Mouse (Mus musculus): ENCODE measurements around the gene Tubb4b. TPM values are rescaled to one million over a fixed set of nuclear protein-coding genes. Genes with fewer than 3 reads are reported as not detected.
"Not testable (repeated sequence)": the region's sequence is repeated elsewhere in the genome, so short reads cannot be mapped to it uniquely, and the experiment has no call there.

Tubb4b gene
- total RNA-seq (2014; fragmentation: Nextera tagmentation) (180 and 327 TPM in 2 replicates), total RNA-seq (2017) (560 and 623 TPM in 2 replicates)

DNA sequence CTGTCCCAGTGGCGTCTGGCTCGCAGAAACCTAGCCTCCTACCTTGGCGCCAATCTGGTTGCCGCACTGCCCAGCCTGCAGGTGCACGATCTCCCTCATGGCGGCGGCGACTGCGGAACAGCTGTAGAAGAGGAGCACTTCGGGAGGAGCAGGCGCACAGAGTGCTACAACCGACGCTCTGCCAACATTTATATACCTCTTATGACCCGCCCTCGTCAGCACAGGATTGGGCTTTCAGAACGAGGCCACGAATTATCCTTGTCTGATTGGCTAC, at the start of gene Tubb4b:
TSS of gene Tubb4b (minus strand) at position 211 of the 274 bp plus-strand sequence.
- ATAC-seq (replicated peaks; ENCODE audit: poor library complexity, severe bottlenecking), result peak; percentile 62; the same call in 1 of the 2 replicates

- no peak for ATAC-seq (replicated peaks; ENCODE audit: poor library complexity, severe bottlenecking)
Observed at GRCm38 (mm10) chr2:25273010-25273409, 48.5 kb upstream of the Tubb4b start.

GRCm38 (mm10) chr2:25272515-25272914, 48.0 kb upstream of the Tubb4b start:
- ATAC-seq (replicated peaks; ENCODE audit: poor library complexity, severe bottlenecking), result 0 out of 2 replicates have a peak, but pooled peaks have one; percentile 2

DNA sequence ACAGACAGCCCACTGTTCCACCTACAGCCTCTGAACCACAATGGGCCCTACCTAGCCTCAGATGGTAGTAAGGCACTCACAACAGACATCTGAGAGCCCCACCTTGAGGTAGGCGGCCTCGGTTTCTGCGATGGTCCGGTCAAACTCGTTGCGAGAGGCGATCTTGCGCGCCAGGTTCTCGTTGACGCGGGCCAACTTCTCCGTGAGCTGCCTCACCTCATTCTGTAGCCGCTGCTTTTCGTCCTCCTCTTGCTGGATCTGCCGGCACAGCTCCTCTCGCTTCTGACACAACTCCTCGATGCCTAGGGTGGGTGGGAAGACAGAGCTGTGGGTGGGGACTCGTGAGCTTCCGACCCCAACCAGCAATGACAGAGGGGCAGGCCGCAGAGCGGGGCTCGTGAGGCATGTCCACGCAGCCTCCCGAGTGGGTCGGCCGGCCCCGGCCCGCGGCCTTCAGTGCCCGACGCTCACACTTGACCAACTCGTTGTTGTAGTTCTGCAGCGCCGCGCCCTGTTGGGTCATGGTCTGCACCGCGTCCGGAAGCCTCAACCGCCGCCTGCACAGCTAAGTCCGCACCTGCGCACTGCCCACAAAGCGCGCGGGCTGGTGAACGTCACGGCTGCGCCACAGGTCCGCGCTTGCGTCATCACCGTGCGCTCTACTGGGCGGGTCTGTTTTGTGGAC, 47.5 kb upstream of the Tubb4b start, which contains the start of the genes Ssna1 and Anapc2:
TSS of gene Ssna1 (minus strand) at position 612 of the 685 bp plus-strand sequence.
TSS of gene Anapc2 (plus strand) at position 652 of the 685 bp plus-strand sequence.
- ATAC-seq (replicated peaks; ENCODE audit: poor library complexity, severe bottlenecking), result peak; percentile 95

DNA sequence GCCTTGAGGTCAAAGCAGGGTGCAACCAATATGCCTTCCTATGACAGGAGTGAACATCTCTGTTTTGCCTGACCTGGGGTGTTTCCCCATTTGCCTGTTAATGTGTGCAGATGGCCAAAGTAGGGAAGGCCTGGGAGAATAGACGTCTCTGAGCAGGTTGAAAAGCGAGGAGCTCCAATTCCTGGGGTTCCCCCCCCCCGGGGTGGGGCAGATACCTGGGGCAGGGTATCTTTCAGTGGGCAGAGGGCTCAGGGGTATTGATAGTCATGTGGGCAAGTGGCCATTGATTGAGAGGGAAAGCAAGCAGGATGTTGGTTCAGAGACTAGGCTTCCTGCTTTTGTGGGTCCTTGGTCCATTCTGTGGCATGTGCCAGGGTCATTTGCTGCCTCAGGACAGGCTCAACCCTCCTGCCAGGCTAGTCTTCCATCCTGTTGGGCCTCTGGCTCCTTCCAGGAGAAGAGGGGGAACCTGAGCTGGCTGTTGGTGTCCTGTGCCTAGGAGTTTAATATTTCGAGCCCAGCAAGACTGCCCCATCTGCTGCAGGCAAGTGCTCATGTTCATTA, 43.3 kb upstream of the Tubb4b start:
- ATAC-seq (replicated peaks; ENCODE audit: poor library complexity, severe bottlenecking), result no peak

GRCm38 (mm10) chr2:25267241-25267640, 42.7 kb upstream of the Tubb4b start:
- no peak for ATAC-seq (replicated peaks; ENCODE audit: poor library complexity, severe bottlenecking)

GRCm38 (mm10) chr2:25266720-25267119, 42.2 kb upstream of the Tubb4b start:
- no peak for ATAC-seq (replicated peaks; ENCODE audit: poor library complexity, severe bottlenecking)

DNA sequence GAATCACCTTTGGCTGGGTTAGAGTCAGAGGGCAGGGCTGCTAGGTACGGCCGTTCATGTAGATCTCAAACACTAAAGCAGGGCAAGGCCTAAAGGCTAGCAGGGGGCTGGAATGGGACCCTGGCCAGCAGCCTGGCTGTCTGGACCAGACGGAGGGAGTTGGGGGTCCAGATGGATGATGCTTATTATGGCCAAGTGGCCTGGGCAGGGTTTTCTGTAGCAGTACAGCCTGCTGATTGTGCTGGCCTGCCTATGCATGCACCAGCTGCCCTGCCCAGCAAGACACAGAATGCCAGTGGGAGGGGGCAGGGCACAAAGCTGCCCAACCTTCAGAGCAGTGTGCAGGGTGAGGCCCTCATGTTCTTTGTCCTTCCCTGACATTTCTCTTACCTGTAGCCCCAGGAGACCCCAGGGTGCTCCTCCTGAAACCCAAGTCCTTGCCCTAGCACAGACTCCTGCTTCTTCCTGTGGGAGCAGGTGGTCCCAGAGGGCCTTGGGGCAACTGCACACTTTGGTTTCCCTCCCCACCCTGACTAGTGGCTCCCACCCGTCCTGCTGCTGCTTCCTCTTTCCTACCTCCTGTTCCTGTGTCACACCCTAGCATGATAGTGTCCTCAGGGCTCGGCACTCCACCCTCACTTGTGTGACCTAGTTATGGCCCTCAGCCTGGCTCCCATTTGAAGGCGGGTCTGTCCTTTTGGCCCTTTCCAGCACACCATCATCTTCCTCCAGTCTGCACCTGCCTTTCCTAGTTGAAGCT, 41.6 kb upstream of the Tubb4b start:
- ATAC-seq (replicated peaks; ENCODE audit: poor library complexity, severe bottlenecking), result peak; percentile 55

GRCm38 (mm10) chr2:25264851-25265250, 40.3 kb upstream of the Tubb4b start:
- ATAC-seq (replicated peaks; ENCODE audit: poor library complexity, severe bottlenecking), result no peak

- no peak for ATAC-seq (replicated peaks; ENCODE audit: poor library complexity, severe bottlenecking)
Observed at GRCm38 (mm10) chr2:25264286-25264660, 39.8 kb upstream of the Tubb4b start.

DNA sequence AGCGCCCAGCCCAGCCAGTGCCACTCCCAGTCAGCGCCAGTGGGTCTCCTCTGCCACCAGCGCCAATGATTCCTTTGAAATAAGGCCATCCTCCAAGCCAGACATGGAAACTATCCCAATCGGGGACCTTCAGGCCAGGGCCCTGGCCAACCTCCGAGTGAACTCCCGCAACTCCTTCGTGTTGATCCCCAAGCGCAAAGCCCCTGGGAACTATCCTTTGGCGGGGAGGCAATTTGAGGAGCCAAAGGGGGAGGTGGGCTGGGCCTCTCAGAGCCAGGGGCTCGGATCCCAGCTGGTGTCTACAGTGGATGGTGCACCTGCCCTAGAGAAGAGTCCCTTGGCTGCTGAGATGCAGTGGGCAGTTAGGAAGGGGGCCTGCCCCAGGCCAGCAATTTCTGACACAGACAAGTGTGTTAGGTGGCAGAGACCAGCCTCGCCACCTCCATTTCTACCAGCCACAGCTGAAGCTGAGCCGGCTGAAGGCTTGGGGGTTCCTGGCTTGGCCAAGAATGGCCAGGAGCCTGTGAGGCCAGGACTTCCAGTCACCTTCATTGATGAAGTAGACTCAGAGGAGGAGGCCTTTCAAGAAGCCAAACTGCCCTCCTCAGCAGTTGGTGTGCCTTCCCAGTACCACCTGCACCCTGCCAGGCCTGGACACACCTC, 39.3 kb upstream of the Tubb4b start:
- ATAC-seq (replicated peaks; ENCODE audit: poor library complexity, severe bottlenecking), result no peak

DNA sequence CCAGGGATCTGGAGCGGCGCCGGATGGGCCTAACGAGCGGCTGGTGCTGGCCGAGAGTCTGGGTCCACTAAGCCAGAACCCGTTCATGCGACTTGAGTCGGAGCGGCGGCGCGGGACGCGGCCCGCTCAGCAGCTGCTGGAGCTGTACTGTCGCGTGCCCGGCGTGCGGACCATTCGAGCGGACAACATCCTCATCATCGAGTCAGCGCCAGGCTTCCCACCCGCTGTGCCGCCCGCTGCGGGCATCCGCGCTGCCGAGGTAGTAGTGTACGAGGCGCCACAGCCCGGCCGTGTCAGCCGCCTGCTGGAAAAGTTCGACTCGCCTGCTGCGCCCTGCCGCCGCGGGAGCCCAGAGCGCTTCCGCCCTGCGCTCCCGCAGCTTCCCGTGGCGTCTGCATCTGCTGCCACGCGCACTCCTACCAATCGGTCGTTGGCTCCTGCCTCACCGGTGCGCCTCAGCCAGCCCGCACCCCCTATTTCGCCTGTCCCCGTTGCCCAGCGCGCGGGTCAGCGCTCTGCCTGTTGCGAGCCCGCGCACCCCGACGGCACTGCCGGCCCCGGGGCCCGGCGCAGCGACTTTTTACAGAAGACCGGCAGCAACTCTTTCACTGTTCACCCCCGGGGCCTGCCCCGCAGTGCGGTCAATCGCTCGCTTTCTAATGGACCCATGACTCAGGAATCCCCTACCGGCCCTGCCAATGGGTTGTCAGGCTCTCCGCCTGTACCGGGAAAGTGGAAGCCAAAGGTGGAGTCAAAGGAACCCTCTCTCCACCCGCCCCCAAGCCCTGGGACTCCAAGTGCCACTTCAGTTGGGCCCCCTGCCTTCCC, 38.5 kb upstream of the Tubb4b start:
- ATAC-seq (replicated peaks; ENCODE audit: poor library complexity, severe bottlenecking), result peak; percentile 20

- ATAC-seq (replicated peaks; ENCODE audit: poor library complexity, severe bottlenecking), result peak; percentile 89
Observed at GRCm38 (mm10) chr2:25262291-25262767, 37.8 kb upstream of the Tubb4b start, which contains the start of gene Tprn. TSS of gene Tprn (plus strand) at chr2:25262618.

- ATAC-seq (replicated peaks; ENCODE audit: poor library complexity, severe bottlenecking), result no peak
Observed at GRCm38 (mm10) chr2:25261870-25262269, 37.4 kb upstream of the Tubb4b start.

DNA sequence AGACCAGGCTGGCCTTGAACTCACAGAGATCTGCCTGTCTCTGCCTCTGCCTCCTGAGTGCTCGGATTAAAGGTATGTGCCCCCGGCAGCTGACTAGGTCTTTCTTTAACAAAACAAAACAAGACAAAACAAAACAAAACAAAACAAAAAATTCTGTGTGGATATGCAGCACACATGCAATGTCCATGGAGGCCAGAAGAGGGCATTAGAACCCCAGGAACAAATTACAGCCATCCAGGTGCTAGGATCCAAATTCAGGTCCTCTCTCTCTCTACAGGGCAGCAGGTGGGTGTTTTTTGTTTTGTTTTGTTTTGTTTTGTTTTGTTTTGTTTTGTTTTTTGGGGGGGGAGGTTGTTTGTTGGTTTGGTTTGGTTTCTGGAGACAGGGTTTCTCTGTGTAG, 34.4 kb upstream of the Tubb4b start:
- ATAC-seq (replicated peaks; ENCODE audit: poor library complexity, severe bottlenecking), result no peak

GRCm38 (mm10) chr2:25257250-25257649, 32.7 kb upstream of the Tubb4b start:
- ATAC-seq (replicated peaks; ENCODE audit: poor library complexity, severe bottlenecking), result not testable (repeated sequence)

DNA sequence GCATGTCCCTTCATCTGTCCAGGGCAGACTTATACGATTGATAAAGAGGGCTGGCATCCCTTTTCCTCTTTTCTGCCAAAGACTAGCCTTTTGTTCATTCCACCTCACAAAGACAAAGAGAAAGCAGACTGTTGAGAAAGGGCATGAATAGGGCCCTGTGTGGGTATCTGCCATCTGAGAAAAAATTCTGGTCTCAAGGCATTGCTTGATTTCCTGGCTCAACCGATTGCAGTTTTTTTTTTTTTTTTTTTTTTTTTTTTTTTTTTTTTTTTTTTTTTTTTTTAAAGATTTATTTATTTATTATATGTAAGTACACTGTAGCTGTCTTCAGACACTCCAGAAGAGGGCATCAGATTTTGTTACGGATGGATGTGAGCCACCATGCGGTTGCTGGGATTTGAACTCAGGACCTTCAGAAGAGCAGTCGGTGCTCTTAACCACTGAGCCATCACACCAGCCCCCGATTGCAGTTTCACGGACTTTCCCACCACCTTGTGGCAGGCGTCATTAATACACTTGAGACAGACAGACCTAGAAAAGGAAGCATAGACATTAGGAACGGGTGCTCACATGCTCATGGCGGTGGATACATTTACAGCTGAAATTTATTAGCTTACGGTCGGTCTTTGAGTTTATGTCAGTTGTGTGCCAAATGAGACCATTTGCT, 32.1 kb upstream of the Tubb4b start:
- ATAC-seq (replicated peaks; ENCODE audit: poor library complexity, severe bottlenecking), result peak; percentile 62

DNA sequence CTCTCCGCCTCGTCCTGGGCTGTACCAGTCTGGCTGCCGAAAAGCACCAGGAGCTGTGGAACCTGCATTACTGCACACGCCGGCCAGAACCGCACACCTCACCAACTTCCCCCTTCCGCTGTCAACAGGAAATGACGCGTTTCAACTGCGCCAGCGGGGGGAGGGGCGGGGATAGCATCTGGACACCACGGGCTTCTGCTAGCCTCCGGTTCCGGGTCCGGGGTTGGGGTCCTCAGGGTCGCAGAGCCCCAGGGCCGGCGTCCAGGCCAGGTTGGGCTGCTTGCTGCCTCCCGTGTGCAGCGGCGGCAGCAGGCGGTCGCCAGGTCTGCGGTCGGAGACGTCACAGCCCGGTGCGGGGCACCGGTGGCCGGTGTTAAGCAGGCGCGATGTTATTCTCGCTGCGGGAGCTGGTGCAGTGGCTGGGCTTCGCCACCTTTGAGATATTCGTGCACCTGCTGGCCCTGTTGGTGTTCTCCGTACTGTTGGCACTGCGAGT, 30.8 kb upstream of the Tubb4b start, which contains the start of gene Tmem203:
TSS of gene Tmem203 (plus strand) at position 156 of the 496 bp plus-strand sequence.
- ATAC-seq (replicated peaks; ENCODE audit: poor library complexity, severe bottlenecking), result peak; percentile 91

DNA sequence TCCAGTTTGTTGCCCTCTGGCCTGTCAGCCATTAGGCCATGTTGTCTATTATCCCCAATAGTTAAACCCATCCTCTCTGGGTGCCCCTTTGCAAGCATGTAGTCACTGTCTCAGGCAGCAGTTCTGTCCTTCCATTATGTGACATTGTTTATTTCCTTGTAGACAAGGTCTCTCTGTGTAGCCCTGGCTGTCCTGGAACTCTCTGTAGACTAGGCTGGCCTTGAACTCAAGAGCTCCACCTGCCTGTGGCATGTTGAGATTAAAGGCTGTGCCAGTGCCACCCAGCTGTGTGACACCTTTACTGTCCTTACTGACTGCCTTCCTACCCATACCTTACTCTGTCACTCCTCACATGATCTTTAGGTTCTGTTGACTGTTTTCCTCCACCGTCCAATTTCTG, 27.8 kb upstream of the Tubb4b start:
- no peak for ATAC-seq (replicated peaks; ENCODE audit: poor library complexity, severe bottlenecking)
